Mouse (Mus musculus) left cerebral cortex, postnatal 14 days (tissue): Measurements from ENCODE around the gene Arpc5. TPM values are rescaled to one million over a fixed set of nuclear protein-coding genes. Genes with fewer than 3 reads are reported as not detected.
A peak's percentile ranks its signal among the peaks of the same experiment; 100 is the strongest.
"Not testable (repeated sequence)": the region's sequence is repeated elsewhere in the genome, so short reads cannot be mapped to it uniquely, and the experiment has no call there.

ENCODE experiments used
- DNase-seq, 2 experiments: peaks; one replicate each; pipeline ENCODE4 v3.0.0; 2021 to 2022; ENCODE audit warnings: low spot score in 2 of 2, mixed read lengths in 1 of 2
- intact Hi-C: fragments of 180-260 bp; cut with DNase I; formaldehyde crosslinking; loops from one replicate; pipeline ENCODE4 v1.15.1; 2025
- total RNA-seq, 2 experiments: library from RNA; stranded (reverse); gene quantifications; 2 replicates each; pipeline ENCODE4 v1.2.3; 2021

Gene Arpc5
- total RNA-seq, 2 experiments from 2014 or later, result 146 to 147 TPM

GRCm38 (mm10) chr1:152767749-152768488, 1.6 kb downstream of the Arpc5 start:
- DNase-seq, result peak; percentile 93 to 94
- intact Hi-C loops, result loop anchor here (2.0 to 5.0 kb wide), 3 partner anchors 69 to 243 kb away; partner anchors contain the start of gene Smg7

GRCm38 (mm10) chr1:152771016-152771415, 4.7 kb downstream of the Arpc5 start:
- intact Hi-C loops, result no loop called here
- DNase-seq, result no peak

- intact Hi-C loops, DNase-seq: not testable (repeated sequence)
These were observed 8.3 kb downstream of the Arpc5 start for GRCm38 (mm10) chr1:152774601-152775000.

DNA sequence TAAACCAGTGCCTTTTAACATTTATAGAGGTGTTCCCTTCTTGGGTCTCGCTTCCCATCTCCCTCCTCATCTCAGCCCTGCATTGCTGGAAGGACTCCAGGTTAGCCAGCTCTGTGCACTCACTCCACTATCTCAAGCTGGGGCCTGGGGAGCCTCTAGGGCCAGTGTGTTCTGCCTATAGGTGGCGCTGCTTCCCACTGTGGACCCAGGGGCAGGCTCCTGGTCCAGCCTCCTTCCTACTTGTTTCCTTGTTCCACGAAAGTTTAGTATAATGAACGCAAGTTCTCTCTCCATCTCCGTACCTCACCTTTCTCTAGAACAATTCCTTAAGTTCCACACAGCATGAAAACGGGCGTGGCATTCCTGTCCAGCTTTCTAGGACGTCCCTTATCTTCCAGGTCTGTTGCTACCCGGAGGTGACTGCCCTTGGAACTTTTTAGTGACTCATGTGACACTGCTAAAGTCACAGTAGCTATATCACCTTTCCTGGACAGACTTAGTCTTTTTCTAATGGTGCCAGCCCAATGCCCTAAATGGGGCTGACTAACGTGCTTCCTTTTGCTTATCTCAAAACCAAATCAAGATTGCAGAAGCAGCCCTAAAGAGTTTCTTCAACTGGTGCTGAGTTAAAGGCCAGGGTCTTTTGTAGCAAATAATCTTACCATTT, 12.9 kb downstream of the Arpc5 start:
- peak; percentile 41 to 71 for DNase-seq
- intact Hi-C loops, result no loop called here

DNA sequence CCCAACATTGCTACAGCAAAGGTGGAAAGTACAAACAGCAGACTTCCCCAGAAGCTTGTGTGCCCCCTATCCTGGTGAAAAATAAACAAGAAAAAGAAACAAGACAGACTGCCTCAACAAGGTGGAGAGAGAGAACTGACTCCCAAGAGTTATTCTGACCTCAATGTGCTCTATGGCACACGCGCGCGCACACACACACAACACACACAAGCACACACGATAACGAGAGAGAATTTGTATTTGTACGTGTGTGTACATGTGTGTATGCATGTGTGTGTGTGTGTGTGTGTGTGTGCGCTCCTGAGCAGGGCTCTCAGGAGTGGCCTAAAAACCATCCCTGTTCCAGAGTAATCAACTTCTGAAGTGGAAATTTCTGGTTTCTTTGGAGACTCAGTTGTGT, 18.3 kb downstream of the Arpc5 start:
- DNase-seq, result no peak
- intact Hi-C loops, result loop anchor here (5.0 kb wide), 1 partner anchor 48 kb away; no protein-coding TSS in a partner anchor

DNA sequence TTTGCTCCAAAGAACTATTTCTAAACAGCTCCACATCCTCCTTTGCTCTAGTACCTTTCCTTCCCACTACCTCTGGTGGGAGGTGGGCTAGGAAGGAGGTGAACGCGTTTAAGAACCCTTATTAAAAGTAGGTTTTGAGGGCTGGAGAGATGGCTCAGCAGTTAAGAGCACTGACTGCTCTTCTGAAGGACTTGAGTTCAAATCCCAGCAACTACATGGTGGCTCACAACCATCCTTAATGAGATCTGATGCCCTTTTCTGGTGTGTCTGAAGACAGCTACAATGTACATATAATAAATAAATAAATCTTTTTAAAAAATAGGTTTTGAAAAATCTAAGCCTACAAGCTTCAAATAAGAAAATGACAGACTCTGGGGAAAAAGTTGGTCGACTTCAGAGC, 19.1 kb downstream of the Arpc5 start:
- intact Hi-C loops, DNase-seq: not testable (repeated sequence)

DNA sequence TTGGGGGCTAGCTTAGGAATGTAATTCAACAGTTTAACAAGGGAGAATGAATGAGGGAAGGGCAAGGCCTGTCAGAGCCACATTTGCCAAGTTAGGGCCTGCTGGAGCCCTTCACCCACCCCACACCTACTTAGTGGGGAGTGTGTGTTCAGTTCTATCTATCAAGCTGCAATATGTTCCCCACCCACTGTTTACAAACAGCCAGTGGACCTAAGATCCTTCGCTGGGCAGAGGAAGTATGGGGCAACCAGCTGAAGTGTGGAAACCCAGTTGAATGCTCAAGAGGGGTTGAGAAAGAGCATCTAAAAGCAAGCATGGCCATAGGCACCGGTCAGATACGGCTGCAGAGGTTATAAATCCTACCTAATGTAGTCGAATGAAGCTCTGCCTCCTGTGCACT, 20.6 kb downstream of the Arpc5 start:
- intact Hi-C loops, result no loop called here
- no peak for DNase-seq

DNA sequence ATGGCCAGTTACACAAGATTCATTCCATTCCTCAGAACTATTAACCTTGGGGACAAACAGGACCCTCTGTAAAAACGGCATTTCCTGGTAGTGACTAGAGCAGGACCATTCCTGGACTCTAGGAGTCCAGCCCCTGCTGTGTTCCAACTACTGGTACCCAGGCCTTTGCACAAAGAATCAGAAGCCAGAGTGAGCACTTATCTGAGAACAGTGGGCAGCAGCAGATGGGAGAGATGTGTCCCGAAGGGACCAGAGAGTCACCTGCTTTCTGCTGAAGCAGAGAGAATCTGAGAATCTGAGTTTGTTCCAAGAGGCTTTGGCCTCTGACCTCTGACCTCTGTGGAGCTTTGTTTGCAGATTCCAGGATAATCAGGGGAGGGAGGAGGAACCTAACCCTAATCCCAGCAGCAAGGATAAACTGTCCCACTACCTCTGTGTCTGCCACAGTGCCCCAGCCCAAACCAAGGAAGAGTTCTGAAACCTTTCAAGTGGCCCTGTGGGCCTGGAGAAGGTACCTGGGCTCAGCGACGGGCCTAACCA, 21.8 kb downstream of the Arpc5 start:
- no peak for DNase-seq
- intact Hi-C loops, result no loop called here

DNA sequence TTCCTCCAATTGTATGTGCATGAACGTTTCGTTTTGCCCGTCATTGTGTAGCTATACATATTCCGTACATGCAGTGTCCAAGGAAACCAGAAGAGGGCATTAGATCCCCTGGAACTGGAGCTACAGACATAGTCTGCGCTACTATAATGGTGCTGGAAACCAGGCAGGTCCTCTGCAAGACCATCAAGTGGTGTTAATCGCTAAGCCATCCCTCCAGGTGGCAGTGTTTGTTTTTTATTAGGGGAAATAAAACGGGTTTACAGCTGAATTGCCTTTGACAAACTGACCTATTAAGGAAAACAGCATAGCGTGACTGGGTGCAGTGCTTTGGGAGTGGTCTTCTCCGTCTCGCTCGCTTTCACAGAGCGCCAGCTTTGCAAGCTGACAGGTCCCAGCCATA, 23.9 kb downstream of the Arpc5 start:
- intact Hi-C loops, result loop anchor here (5.0 kb wide), 1 partner anchor 112 kb away; the partner anchor contains the start of gene Smg7
- DNase-seq, result peak; percentile 38 to 46

DNA sequence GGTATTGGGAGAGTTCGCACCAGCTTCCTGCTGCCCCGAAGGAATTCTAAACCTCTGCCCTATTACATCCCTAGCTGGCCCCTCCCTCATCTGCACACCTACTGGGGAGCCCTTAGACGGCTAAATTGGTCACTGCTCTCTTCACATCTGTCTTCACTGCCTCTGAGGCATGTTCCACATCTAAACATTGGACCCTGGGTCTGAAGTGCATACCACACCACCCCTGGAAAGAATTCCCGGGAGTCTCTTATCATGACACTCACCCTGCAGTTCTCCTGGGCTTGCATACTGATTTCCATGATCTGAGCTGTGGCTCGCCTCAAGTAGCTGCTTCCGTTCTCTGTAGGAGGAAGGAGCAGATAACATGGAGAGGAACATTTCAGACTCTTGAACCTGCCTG, 24.5 kb downstream of the Arpc5 start:
- DNase-seq, result no peak
- intact Hi-C loops, result loop anchor here (5.0 kb wide), 1 partner anchor 111 kb away; the partner anchor contains the start of gene Smg7

DNA sequence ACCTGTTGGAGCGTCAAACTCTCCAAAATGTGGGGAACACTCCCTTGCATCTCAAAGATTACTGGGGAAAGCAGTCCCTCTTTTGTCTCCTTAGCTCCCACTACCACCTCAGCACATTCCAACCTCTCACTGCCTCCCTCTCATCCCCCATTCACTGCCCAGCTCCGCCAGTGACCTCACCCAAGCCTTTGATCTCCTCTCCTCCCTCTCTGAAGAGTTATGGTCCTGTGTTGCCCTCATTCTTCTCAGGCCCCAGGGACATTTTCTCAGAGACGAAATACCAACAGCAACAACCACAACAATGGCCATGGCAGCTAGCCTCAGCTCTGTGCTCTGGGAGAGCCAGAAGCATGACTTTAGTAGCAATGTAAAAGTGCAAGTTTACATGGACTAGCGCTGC, 24.9 kb downstream of the Arpc5 start:
- intact Hi-C loops, result loop anchor here (5.0 kb wide), 1 partner anchor 111 kb away; the partner anchor contains the start of gene Smg7

GRCm38 (mm10) chr1:152792736-152793494, 26.6 kb downstream of the Arpc5 start:
- intact Hi-C loops, result loop anchor here (5.0 kb wide), 1 partner anchor 109 kb away; the partner anchor contains the start of gene Smg7
- DNase-seq, result peak; percentile 40 to 71

More for the DNA sequence above, 24.9 kb downstream of the Arpc5 start:
- DNase-seq, result no peak

- intact Hi-C loops, result loop anchor here (5.0 kb wide), 1 partner anchor 109 kb away; the partner anchor contains the start of gene Smg7
- no peak for DNase-seq
These were observed 27.3 kb downstream of the Arpc5 start for GRCm38 (mm10) chr1:152793495-152794130.

DNA sequence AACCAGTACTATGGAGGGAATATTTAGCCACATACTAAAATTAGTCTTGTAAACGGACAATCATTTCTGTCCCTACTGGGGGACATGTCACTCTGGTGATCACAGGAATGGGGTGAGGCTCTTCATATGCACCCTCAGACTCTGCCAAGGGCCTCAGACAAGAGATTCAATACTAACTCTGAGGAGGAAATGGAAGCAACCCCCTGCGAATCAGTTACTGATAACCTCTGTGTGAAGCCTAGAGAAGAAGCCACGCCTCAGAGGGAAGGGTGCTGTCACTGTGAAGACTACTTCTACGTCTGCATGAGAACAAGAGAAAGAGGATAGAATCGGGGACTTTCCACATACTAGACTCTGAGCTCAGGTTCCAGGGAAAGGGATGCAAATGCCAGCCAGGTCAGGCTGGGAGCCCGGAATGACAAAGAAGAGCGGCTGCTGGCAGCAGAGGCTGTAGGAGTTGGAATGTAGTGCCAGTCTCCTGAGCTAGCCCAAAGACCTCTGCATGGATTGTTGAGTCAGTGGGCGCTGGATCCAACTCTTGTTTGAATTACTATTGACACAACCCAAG, 29.4 kb downstream of the Arpc5 start:
- intact Hi-C loops, result no loop called here
- DNase-seq, result no peak

DNA sequence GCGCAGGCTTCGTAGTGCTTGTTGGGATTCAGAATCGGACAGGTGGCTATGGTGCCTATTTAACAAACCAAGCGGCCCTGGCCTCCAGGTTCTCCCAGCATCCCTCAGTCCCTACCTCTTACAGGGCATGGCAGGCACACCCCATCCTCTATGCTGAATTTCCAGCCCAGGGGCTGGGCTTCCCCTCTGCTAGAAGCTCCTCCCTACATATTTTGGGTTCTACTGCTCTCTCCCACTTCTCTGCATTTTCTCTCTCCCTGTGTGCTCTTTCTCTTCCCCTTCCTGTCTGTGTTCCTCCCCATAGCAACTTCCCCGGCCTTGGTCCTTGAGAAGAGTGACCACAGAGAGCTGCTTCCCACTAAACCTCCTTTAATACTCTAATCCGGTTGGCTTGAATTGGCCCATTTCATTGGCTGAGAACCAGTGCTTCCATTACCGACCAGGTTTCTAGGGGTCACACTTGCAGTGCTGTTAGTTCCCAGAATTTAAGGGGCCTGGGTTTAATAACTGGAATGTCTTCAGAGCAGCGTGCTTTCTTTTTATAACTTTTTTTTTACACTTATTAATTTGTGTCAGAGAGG, 30.4 kb downstream of the Arpc5 start:
- intact Hi-C loops, result no loop called here

DNA sequence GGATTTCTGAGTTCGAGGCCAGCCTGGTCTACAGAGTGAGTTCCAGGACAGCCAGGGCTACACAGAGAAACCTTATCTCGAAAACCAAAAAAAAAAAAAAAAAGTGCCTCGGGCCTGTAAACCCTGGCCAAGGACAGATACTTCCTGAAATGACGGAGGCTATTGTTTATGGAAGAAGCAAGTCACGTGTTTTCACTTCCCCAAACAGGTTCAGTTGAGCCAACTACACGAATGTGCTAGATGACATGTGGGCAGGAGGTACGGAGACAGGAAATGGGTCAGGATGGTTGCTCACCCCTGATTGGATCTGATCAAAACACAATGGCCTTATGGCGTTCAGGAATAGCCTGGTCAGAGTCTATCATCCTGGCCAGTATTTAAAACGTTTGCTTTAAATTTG, 31.8 kb downstream of the Arpc5 start:
- no peak for DNase-seq
- intact Hi-C loops, result no loop called here

More for the DNA sequence above, 30.4 kb downstream of the Arpc5 start:
- DNase-seq, result no peak

GRCm38 (mm10) chr1:152799897-152800296, 33.6 kb downstream of the Arpc5 start, which contains the start of gene Ncf2:
TSS of gene Ncf2 (plus strand) at chr1:152800194.
- DNase-seq, result peak in 1 of 2 experiments; percentile 20
- intact Hi-C loops, result no loop called here

DNA sequence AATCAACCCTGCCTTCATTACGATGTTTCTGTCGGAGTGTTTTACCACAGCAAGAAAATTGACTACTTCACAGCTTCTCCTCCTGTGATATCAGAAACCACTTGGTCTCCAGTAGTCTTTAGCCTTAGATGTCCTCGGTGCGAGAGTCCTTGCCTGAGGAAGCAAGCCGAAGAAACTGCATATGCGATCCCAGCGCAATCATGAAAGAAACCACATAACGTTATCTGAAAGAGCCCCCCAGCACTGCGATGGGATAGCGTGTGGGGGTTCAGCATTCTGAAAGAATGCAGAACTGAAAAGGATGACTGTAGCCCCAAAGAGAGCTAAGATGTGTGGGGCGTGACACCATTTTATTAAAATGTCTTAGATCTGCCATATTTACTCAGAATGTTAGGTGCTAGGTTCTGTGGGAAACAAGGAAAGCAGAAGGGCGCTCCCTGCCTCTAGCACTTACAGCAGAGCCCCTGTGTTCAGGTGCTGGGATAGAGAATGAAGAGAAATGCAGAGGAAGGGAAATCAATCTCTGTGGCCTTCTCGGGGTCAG, 34.4 kb downstream of the Arpc5 start:
- intact Hi-C loops, result no loop called here
- DNase-seq, result no peak
